Mouse (Mus musculus): ENCODE results near the gene Uaca.
"Not testable (repeated sequence)": the region's sequence is repeated elsewhere in the genome, so short reads cannot be mapped to it uniquely, and the experiment has no call there.

Gene Uaca

GRCm38 (mm10) chr9:60794841-60795351 is 554 bp downstream of the Uaca start:
- DNase-seq (ENCODE audit: extremely low spot score, low spot score), result peak; percentile 75

- no peak for DNase-seq (ENCODE audit: extremely low spot score, low spot score)
Observed at GRCm38 (mm10) chr9:60796076-60796475, 1.7 kb downstream of the Uaca start.

GRCm38 (mm10) chr9:60797126-60797525 is 2.8 kb downstream of the Uaca start:
- DNase-seq (ENCODE audit: extremely low spot score, low spot score), result no peak

GRCm38 (mm10) chr9:60799061-60799460 is 4.7 kb downstream of the Uaca start:
- no peak for DNase-seq (ENCODE audit: extremely low spot score, low spot score)

GRCm38 (mm10) chr9:60800663-60801382 is 6.5 kb downstream of the Uaca start:
- no peak for DNase-seq (ENCODE audit: extremely low spot score, low spot score)

GRCm38 (mm10) chr9:60801746-60802145 is 7.4 kb downstream of the Uaca start:
- DNase-seq (ENCODE audit: extremely low spot score, low spot score), result no peak

GRCm38 (mm10) chr9:60802341-60802740 is 8.0 kb downstream of the Uaca start:
- no peak for DNase-seq (ENCODE audit: extremely low spot score, low spot score)

- no peak for DNase-seq (ENCODE audit: extremely low spot score, low spot score)
Observed at GRCm38 (mm10) chr9:60806021-60806420, 11.7 kb downstream of the Uaca start.

GRCm38 (mm10) chr9:60807996-60808395 is 13.7 kb downstream of the Uaca start:
- no peak for DNase-seq (ENCODE audit: extremely low spot score, low spot score)

- DNase-seq (ENCODE audit: extremely low spot score, low spot score), result peak; percentile 56
Observed at GRCm38 (mm10) chr9:60813139-60813880, 19.0 kb downstream of the Uaca start.

- no peak for DNase-seq (ENCODE audit: extremely low spot score, low spot score)
Observed at GRCm38 (mm10) chr9:60815502-60815901, 21.2 kb downstream of the Uaca start.

- no peak for DNase-seq (ENCODE audit: extremely low spot score, low spot score)
Observed at GRCm38 (mm10) chr9:60817585-60817984, 23.2 kb downstream of the Uaca start.

- DNase-seq (ENCODE audit: extremely low spot score, low spot score), result not testable (repeated sequence)
Observed at GRCm38 (mm10) chr9:60818582-60818981, 24.2 kb downstream of the Uaca start.

GRCm38 (mm10) chr9:60819340-60819739 is 25.0 kb downstream of the Uaca start:
- DNase-seq (ENCODE audit: extremely low spot score, low spot score), result no peak

- DNase-seq (ENCODE audit: extremely low spot score, low spot score), result no peak
Observed at GRCm38 (mm10) chr9:60821501-60821900, 27.2 kb downstream of the Uaca start.

GRCm38 (mm10) chr9:60822681-60823080 is 28.3 kb downstream of the Uaca start:
- DNase-seq (ENCODE audit: extremely low spot score, low spot score), result no peak

GRCm38 (mm10) chr9:60825506-60825905 is 31.2 kb downstream of the Uaca start:
- no peak for DNase-seq (ENCODE audit: extremely low spot score, low spot score)

GRCm38 (mm10) chr9:60826759-60827158 is 32.4 kb downstream of the Uaca start:
- DNase-seq (ENCODE audit: extremely low spot score, low spot score), result no peak

GRCm38 (mm10) chr9:60828196-60828595 is 33.9 kb downstream of the Uaca start:
- no peak for DNase-seq (ENCODE audit: extremely low spot score, low spot score)

GRCm38 (mm10) chr9:60829610-60830009 is 35.3 kb downstream of the Uaca start:
- DNase-seq (ENCODE audit: extremely low spot score, low spot score), result no peak

- no peak for DNase-seq (ENCODE audit: extremely low spot score, low spot score)
Observed at GRCm38 (mm10) chr9:60830079-60830478, 35.7 kb downstream of the Uaca start.

GRCm38 (mm10) chr9:60832233-60832632 is 37.9 kb downstream of the Uaca start:
- no peak for DNase-seq (ENCODE audit: extremely low spot score, low spot score)

- DNase-seq (ENCODE audit: extremely low spot score, low spot score), result no peak
Observed at GRCm38 (mm10) chr9:60836151-60836550, 41.8 kb downstream of the Uaca start.
